Mouse (Mus musculus) limb, embryonic 12.5 days (tissue): ENCODE results near the gene Arid1b. TPM values are rescaled to one million over a fixed set of nuclear protein-coding genes. Genes with fewer than 3 reads are reported as not detected.
"Not testable (repeated sequence)": the region's sequence is repeated elsewhere in the genome, so short reads cannot be mapped to it uniquely, and the experiment has no call there.

ENCODE experiments used
- ATAC-seq: fragments of 200-750 bp; cut with Nextera tagmentation; 2 replicates; pipeline ENCODE4 v1.8.0; 2017; ENCODE audit warnings: low read depth, moderate TSS enrichment; ENCODE audit not compliant: insufficient number of reproducible peaks, insufficient read depth, low FRiP score, low TSS enrichment
- H3K27ac ChIP-seq: fragments of 300-500 bp; sonication (generic); 2 replicates; pipeline ENCODE4 v1.5.1; 2016; ENCODE audit warnings: mild to moderate bottlenecking, moderate library complexity
- H3K27me3 ChIP-seq: fragments of 300-500 bp; sonication (generic); 2 replicates; pipeline ENCODE4 v1.6.1; 2016; ENCODE audit warnings: mild to moderate bottlenecking, moderate library complexity
- H3K36me3 ChIP-seq: fragments of 300-500 bp; sonication (generic); 2 replicates; pipeline ENCODE4 v1.6.1; 2016; ENCODE audit warnings: mild to moderate bottlenecking, moderate library complexity
- H3K4me1 ChIP-seq: fragments of 300-500 bp; sonication (generic); replicated peaks from 2 replicates; pipeline ENCODE4 v1.6.1; 2016
- H3K4me2 ChIP-seq: fragments of 300-500 bp; sonication (generic); 2 replicates; pipeline ENCODE4 v1.6.1; 2016; ENCODE audit warnings: mild to moderate bottlenecking, moderate library complexity
- H3K4me3 ChIP-seq: fragments of 300-500 bp; sonication (generic); replicated peaks from 2 replicates; pipeline ENCODE4 v1.5.1; 2016; ENCODE audit warnings: mild to moderate bottlenecking
- H3K9ac ChIP-seq: fragments of 300-500 bp; sonication (generic); replicated peaks from 2 replicates; pipeline ENCODE4 v1.6.1; 2016; ENCODE audit warnings: mild to moderate bottlenecking, moderate library complexity
- H3K9me3 ChIP-seq: fragments of 300-500 bp; sonication (generic); 2 replicates; pipeline ENCODE4 v1.6.1; 2016; ENCODE audit warnings: mild to moderate bottlenecking, moderate library complexity
- WGBS: fragments of 180-500 bp; shearing (Covaris S2); methylation state at CpG from one replicate; pipeline ENCODE4 v1.1.7; 2016; 5-methylcytosine and 5-hydroxymethylcytosine counted together
- polyA plus RNA-seq: library from polyadenylated mRNA; unstranded; fragments of >200 nt; fragmentation: Nextera tagmentation; extraction: Ambion mirVana; gene quantifications from 2 replicates; pipeline ENCODE4 v1.2.1, GENCODE M21; 2016

Arid1b gene
- polyA plus RNA-seq, 1 experiment from 2014 or later, result 18.2 TPM

DNA sequence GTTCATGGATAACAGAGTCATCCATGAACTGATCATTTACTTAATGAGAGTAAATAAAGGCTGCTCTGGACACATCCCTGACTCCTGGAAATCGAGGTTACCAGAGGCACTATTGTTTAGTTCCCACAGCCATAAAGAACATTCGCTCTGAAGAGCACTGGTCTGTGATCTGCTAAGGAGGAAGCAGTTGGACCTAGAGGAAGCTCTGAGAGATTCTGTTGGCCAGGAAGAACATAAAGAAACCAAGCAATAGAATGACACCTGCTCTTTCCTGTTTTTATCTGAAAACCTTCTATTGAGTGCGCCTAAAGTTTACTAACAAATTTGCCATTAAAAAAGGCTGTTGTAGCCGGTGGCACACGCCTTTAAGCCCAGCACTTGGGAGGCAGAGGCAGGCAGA lies 94.7 kb downstream of the Arid1b start:
- Histone ChIP-seq H3K27ac (no peak overlapping the region), H3K4me1 (peaks cover 55% of the 10 kb centered on the region), H3K4me3 (no peak overlapping the region), H3K9ac (no peak overlapping the region), H3K36me3 (peaks cover 11% of the 10 kb centered on the region; the same call in 1 of the 2 replicates), H3K4me2 (no peak overlapping the region), H3K9me3 (no peaks in the 10 kb centered on the region), H3K27me3 (no peaks in the 10 kb centered on the region)
- 59% methylated on average over 5 of the region's 5 CpGs for WGBS
- ATAC-seq, result no peak

DNA sequence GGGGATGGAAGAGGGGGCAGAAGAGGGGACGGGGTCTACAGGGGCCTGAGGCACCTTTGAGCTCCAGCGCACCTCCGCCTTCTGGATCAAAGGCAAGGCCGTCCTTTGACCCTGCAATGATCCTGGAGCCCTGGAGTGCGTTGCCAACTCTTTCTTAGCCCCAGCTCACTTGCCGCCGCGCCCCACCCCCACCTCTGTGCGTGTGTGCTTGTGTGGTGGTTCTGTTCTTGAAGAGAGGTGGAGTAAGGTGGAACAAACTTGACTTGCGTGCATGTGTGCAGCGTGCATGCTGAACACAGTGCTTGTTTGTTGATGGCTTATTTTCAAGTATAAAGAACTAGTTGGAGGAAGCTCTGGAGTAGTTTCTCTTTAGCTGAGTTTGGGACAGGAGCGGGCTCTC lies 95.4 kb downstream of the Arid1b start:
- Histone ChIP-seq H3K27me3 (no peaks in the 10 kb centered on the region), H3K36me3 (peaks cover 11% of the 10 kb centered on the region; the same call in 1 of the 2 replicates), H3K4me1 (peaks cover 48% of the 10 kb centered on the region), H3K9ac (no peak overlapping the region), H3K27ac (peak overlapping the region; percentile 53; the same call in 1 of the 2 replicates), H3K9me3 (no peaks in the 10 kb centered on the region), H3K4me2 (peak overlapping the region; percentile 29; the same call in 1 of the 2 replicates), H3K4me3 (no peak overlapping the region)
- WGBS, result 6% methylated on average over 12 of the region's 12 CpGs
- ATAC-seq, result no peak; the same call in 1 of the 2 replicates

- Histone ChIP-seq H3K9me3 (no peaks in the 10 kb centered on the region), H3K27me3 (no peaks in the 10 kb centered on the region), H3K4me1 (peaks cover 36% of the 10 kb centered on the region), H3K4me3 (no peak overlapping the region), H3K27ac (no peak overlapping the region), H3K36me3 (peaks cover 11% of the 10 kb centered on the region; the same call in 1 of the 2 replicates), H3K4me2 (no peak overlapping the region), H3K9ac (no peak overlapping the region)
- ATAC-seq, result no peak
- 79% methylated on average over 16 of the region's 16 CpGs for WGBS
Measured at GRCm38 (mm10) chr17:5091490-5091889, 97.4 kb downstream of the Arid1b start.

- WGBS, result 60% methylated on average over 10 of the region's 10 CpGs
- H3K27ac ChIP-seq, result 0 out of 2 replicates have a peak overlapping the region, but pooled peaks have one; percentile 45
- no peak overlapping the region for H3K4me3 ChIP-seq
- peak; percentile 53; the same call in 1 of the 2 replicates for ATAC-seq
- no peak overlapping the region for H3K9ac ChIP-seq
- H3K4me1 ChIP-seq, result peaks cover 40% of the 10 kb centered on the region
- no peaks in the 10 kb centered on the region for H3K27me3 ChIP-seq
- no peaks in the 10 kb centered on the region for H3K9me3 ChIP-seq
- no peak overlapping the region for H3K4me2 ChIP-seq
- H3K36me3 ChIP-seq, result peaks cover 11% of the 10 kb centered on the region; the same call in 1 of the 2 replicates
Measured at GRCm38 (mm10) chr17:5091934-5092333, 97.8 kb downstream of the Arid1b start.

DNA sequence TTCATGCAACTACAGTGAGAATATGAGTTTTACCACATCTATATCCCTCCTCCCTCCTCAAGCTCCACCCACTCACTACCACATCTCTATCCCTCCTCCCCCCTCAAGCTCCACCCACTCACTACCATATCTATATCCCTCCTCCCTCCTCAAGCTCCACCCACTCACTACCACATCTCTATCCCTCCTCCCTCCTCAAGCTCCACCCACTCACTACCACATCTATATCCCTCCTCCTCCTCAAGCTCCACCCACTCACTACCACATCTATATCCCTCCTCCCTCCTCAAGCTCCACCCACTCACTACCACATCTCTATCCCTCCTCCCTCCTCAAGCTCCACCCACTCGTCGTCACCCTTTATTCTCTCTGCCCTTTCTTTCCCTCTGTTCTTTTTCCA lies 99.2 kb downstream of the Arid1b start:
- H3K4me1 ChIP-seq, result peaks cover 53% of the 10 kb centered on the region
- not testable (repeated sequence) for H3K4me3 ChIP-seq, H3K9ac ChIP-seq, H3K4me2 ChIP-seq, ATAC-seq, H3K27me3 ChIP-seq, H3K9me3 ChIP-seq, H3K27ac ChIP-seq
- H3K36me3 ChIP-seq, result peaks cover 18% of the 10 kb centered on the region; the same call in 1 of the 2 replicates
- 71% methylated on average over 2 of the region's 2 CpGs for WGBS

DNA sequence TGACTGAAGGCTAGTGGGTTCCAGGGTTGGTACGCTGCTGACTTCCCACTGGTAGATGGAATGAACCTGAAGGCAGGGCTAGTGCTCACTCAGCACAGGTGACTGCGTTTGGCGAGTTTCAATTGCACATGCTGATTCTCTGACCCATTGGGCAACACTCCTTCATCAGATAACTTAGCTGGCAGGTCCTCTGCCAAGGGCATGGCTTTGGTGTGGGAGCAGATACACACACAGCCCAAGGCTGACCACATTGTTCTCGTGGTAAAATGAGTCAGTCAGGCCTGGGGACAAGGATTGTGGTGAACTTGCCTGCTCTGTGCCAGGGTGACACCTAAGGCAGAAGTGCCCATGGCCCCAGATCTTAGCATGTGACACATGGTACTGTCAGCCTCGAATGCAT lies 100.5 kb downstream of the Arid1b start:
- H3K27ac ChIP-seq, result no peak overlapping the region
- ATAC-seq, result no peak
- H3K9me3 ChIP-seq, result no peaks in the 10 kb centered on the region
- no peaks in the 10 kb centered on the region for H3K27me3 ChIP-seq
- no peak overlapping the region for H3K4me2 ChIP-seq
- WGBS, result 93% methylated on average over 5 of the region's 5 CpGs
- H3K4me1 ChIP-seq, result peaks cover 56% of the 10 kb centered on the region
- peaks cover 24% of the 10 kb centered on the region; the same call in 1 of the 2 replicates for H3K36me3 ChIP-seq
- H3K4me3 ChIP-seq, result no peak overlapping the region
- no peak overlapping the region for H3K9ac ChIP-seq

DNA sequence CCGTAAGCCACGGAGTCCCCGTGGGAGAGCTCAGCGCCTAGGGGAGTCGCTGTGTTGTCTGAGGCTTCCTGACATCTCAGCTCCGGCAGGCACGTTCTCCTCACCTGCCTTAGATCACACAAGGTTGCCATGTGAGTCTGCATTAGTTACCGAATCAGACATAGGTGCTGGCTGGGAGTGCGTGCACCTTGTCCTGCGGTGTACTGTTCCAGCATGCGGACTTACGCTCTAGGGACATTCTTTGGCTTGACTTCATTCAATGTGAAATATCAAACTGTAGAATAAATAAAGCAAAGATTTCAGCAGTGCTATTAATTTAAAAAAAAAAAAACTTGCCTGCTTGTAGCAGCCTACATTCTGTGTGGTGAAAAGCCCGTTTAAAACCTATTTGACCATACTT lies 101.6 kb downstream of the Arid1b start:
- no peaks in the 10 kb centered on the region for H3K27me3 ChIP-seq
- no peaks in the 10 kb centered on the region for H3K9me3 ChIP-seq
- 93% methylated on average over 13 of the region's 13 CpGs for WGBS
- peaks cover 24% of the 10 kb centered on the region; the same call in 1 of the 2 replicates for H3K36me3 ChIP-seq
- H3K4me1 ChIP-seq, result peaks cover 46% of the 10 kb centered on the region
- H3K4me3 ChIP-seq, result no peak overlapping the region
- H3K9ac ChIP-seq, result no peak overlapping the region
- H3K4me2 ChIP-seq, result no peak overlapping the region
- no peak overlapping the region for H3K27ac ChIP-seq
- no peak for ATAC-seq

GRCm38 (mm10) chr17:5097046-5097445 lies 102.9 kb downstream of the Arid1b start:
- WGBS, result 90% methylated on average over 4 of the region's 4 CpGs
- no peak overlapping the region for H3K4me3 ChIP-seq
- no peak overlapping the region for H3K27ac ChIP-seq
- H3K4me2 ChIP-seq, result no peak overlapping the region
- ATAC-seq, result no peak
- no peaks in the 10 kb centered on the region for H3K27me3 ChIP-seq
- peaks cover 42% of the 10 kb centered on the region for H3K4me1 ChIP-seq
- peaks cover 21% of the 10 kb centered on the region; the same call in 1 of the 2 replicates for H3K36me3 ChIP-seq
- H3K9me3 ChIP-seq, result no peaks in the 10 kb centered on the region
- no peak overlapping the region for H3K9ac ChIP-seq

- WGBS, result 64% methylated on average over 21 of the region's 21 CpGs
- H3K4me2 ChIP-seq, result no peak overlapping the region
- peaks cover 14% of the 10 kb centered on the region; the same call in 1 of the 2 replicates for H3K36me3 ChIP-seq
- H3K9me3 ChIP-seq, result no peaks in the 10 kb centered on the region
- no peak overlapping the region for H3K27ac ChIP-seq
- no peak for ATAC-seq
- no peaks in the 10 kb centered on the region for H3K27me3 ChIP-seq
- no peak overlapping the region for H3K9ac ChIP-seq
- H3K4me1 ChIP-seq, result peaks cover 38% of the 10 kb centered on the region
- no peak overlapping the region for H3K4me3 ChIP-seq
Measured at GRCm38 (mm10) chr17:5097545-5098475, 103.7 kb downstream of the Arid1b start.

- WGBS, result 65% methylated on average over 7 of the region's 7 CpGs
- no peak for ATAC-seq
- Histone ChIP-seq H3K4me2 (no peak overlapping the region), H3K27ac (no peak overlapping the region), H3K36me3 (peaks cover 13% of the 10 kb centered on the region; the same call in 1 of the 2 replicates), H3K4me1 (peaks cover 38% of the 10 kb centered on the region), H3K27me3 (no peaks in the 10 kb centered on the region), H3K9me3 (no peaks in the 10 kb centered on the region), H3K4me3 (no peak overlapping the region), H3K9ac (no peak overlapping the region)
Measured at GRCm38 (mm10) chr17:5098727-5099126, 104.6 kb downstream of the Arid1b start.

DNA sequence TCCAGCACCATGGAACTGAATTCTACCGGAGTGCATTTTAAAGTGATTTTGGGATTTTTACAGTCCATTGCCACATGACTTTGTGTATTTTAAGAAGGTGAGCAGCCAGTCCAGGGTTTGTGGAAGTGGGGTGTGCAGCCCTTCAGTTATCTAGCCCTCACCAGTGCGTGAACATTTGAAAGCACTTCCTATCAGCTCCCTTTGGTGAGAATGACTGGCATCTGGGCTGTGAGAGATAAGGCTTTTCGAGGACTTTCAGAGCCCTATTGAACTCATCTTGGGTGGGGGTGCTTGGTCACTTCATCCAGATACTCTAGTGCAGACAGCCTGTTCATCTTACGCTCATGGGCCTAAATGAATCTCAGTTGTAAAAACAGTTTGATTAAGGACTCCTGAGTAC lies 105.1 kb downstream of the Arid1b start:
- ATAC-seq, result no peak
- Histone ChIP-seq H3K9me3 (no peaks in the 10 kb centered on the region), H3K4me1 (peaks cover 41% of the 10 kb centered on the region), H3K9ac (no peak overlapping the region), H3K4me3 (no peak overlapping the region), H3K27ac (no peak overlapping the region), H3K27me3 (no peaks in the 10 kb centered on the region), H3K36me3 (peaks cover 13% of the 10 kb centered on the region; the same call in 1 of the 2 replicates), H3K4me2 (no peak overlapping the region)
- WGBS, result 71% methylated on average over 4 of the region's 4 CpGs
